Mouse (Mus musculus) midbrain, postnatal 0 days (tissue): Measurements from ENCODE around the gene Stx6. TPM values are rescaled to one million over a fixed set of nuclear protein-coding genes. Genes with fewer than 3 reads are reported as not detected.
A peak's percentile ranks its signal among the peaks of the same experiment; 100 is the strongest.

Source experiments
- ATAC-seq: fragments of 200-750 bp; cut with Nextera tagmentation; 2 replicates; pipeline ENCODE4 v1.8.0; 2017; ENCODE audit warnings: moderate number of reproducible peaks, mild to moderate bottlenecking, moderate TSS enrichment, moderate library complexity; ENCODE audit not compliant: low FRiP score
- DNase-seq: peaks from one replicate; pipeline ENCODE4 v3.0.0-alpha.2; 2015; ENCODE audit warnings: low spot score
- H3K27ac ChIP-seq: fragments of 300-500 bp; sonication (generic); 2 replicates; pipeline ENCODE4 v1.5.1; 2014; ENCODE audit warnings: low read depth, mild to moderate bottlenecking, low read length, mixed read lengths
- H3K27me3 ChIP-seq: fragments of 300-500 bp; sonication (generic); 2 replicates; pipeline ENCODE4 v1.6.1; 2014; ENCODE audit warnings: low read length, control low read depth, mixed read lengths; ENCODE audit not compliant: insufficient read depth
- H3K36me3 ChIP-seq: fragments of 300-500 bp; sonication (generic); 2 replicates; pipeline ENCODE4 v1.6.1; 2014; ENCODE audit warnings: low read length, control low read depth, mixed read lengths; ENCODE audit not compliant: insufficient read depth
- H3K4me1 ChIP-seq: fragments of 300-500 bp; sonication (generic); 2 replicates; pipeline ENCODE4 v1.6.1; 2014; ENCODE audit warnings: mild to moderate bottlenecking, control low read depth, antibody characterized with exemption, low read length, mixed read lengths; ENCODE audit not compliant: insufficient read depth
- H3K4me2 ChIP-seq: fragments of 300-500 bp; sonication (generic); 2 replicates; pipeline ENCODE4 v1.6.1; 2014; ENCODE audit warnings: low read depth, mild to moderate bottlenecking, low read length, mixed read lengths; ENCODE audit not compliant: poor library complexity, severe bottlenecking
- H3K4me3 ChIP-seq: fragments of 300-500 bp; sonication (generic); 2 replicates; pipeline ENCODE4 v1.5.1; 2014; ENCODE audit warnings: low read depth, mild to moderate bottlenecking, low read length, moderate library complexity
- H3K9ac ChIP-seq: fragments of 300-500 bp; sonication (generic); replicated peaks from 2 replicates; pipeline ENCODE4 v1.6.1; 2014; ENCODE audit warnings: mild to moderate bottlenecking, low read length, moderate library complexity, mixed read lengths; ENCODE audit not compliant: poor library complexity, severe bottlenecking
- H3K9me3 ChIP-seq: fragments of 300-500 bp; sonication (generic); 2 replicates; pipeline ENCODE4 v1.6.1; 2016; ENCODE audit warnings: low read length, control low read depth
- CTCF ChIP-seq: IDR thresholded peaks from 2 replicates; pipeline ENCODE4 v1.5.1; 2016; ENCODE audit warnings: antibody characterized with exemption, mild to moderate bottlenecking
- WGBS: fragments of 180-500 bp; shearing (Covaris S2); extraction: QIAGEN DNeasy Blood & Tissue Kit; methylation state at CpG from one replicate; pipeline ENCODE4 v1.1.7; 2014; 5-methylcytosine and 5-hydroxymethylcytosine counted together
- polyA plus RNA-seq: library from polyadenylated mRNA; unstranded; fragments of >200 nt; fragmentation: Nextera tagmentation; extraction: Ambion mirVana; gene quantifications from 2 replicates; pipeline ENCODE4 v1.2.1, GENCODE M21; 2015
- total RNA-seq: library from RNA; depleted of rRNA; stranded (reverse); fragments of >200 nt; gene quantifications from 2 replicates; pipeline ENCODE4 v1.2.3, GENCODE M21; 2014

Gene Stx6
- total and polyA plus RNA-seq, 2 experiments from 2014 or later = 81.8 to 86.8 TPM

- no peak overlapping the region for H3K4me3 ChIP-seq
- 0 out of 2 replicates have a peak, but pooled peaks have one; percentile 9 for ATAC-seq
- peak overlapping the region; percentile 62 for H3K27ac ChIP-seq
- 20% methylated on average over 14 of the region's 14 CpGs for WGBS
- no peak for TF ChIP-seq CTCF
- no peaks in the 10 kb centered on the region for H3K9me3 ChIP-seq
- peaks cover 24% of the 10 kb centered on the region for H3K4me1 ChIP-seq
- peak overlapping the region; percentile 24; the same call in 1 of the 2 replicates for H3K9ac ChIP-seq
- no peaks in the 10 kb centered on the region for H3K36me3 ChIP-seq
- no peaks in the 10 kb centered on the region for H3K27me3 ChIP-seq
- no peak overlapping the region for H3K4me2 ChIP-seq
- peak; percentile 81 for DNase-seq
Observed at GRCm38 (mm10) chr1:155229464-155230411, 71.2 kb downstream of the Stx6 start.

GRCm38 (mm10) chr1:155232385-155232784, 73.9 kb downstream of the Stx6 start:
- DNase-seq (no peak), ATAC-seq (no peak)
- Histone ChIP-seq H3K36me3 (no peaks in the 10 kb centered on the region), H3K27ac (peak overlapping the region; percentile 79; the same call in 1 of the 2 replicates), H3K27me3 (no peaks in the 10 kb centered on the region), H3K4me1 (peaks cover 31% of the 10 kb centered on the region), H3K9ac (no peak overlapping the region), H3K9me3 (no peaks in the 10 kb centered on the region), H3K4me3 (no peak overlapping the region), H3K4me2 (no peak overlapping the region)
- WGBS = 37% methylated on average over 12 of the region's 12 CpGs
- TF ChIP-seq CTCF = no peak

- Histone ChIP-seq H3K4me1 (peaks cover 31% of the 10 kb centered on the region), H3K4me3 (no peak overlapping the region), H3K9me3 (no peaks in the 10 kb centered on the region), H3K9ac (no peak overlapping the region), H3K27ac (peak overlapping the region; percentile 79; the same call in 1 of the 2 replicates), H3K4me2 (no peak overlapping the region), H3K27me3 (no peaks in the 10 kb centered on the region), H3K36me3 (no peaks in the 10 kb centered on the region)
- TF ChIP-seq CTCF = no peak
- ATAC-seq (no peak), DNase-seq (no peak)
- WGBS = 68% methylated on average over 6 of the region's 6 CpGs
Observed at GRCm38 (mm10) chr1:155232786-155233185, 74.3 kb downstream of the Stx6 start.

- no peak for TF ChIP-seq CTCF
- 82% methylated on average over 9 of the region's 9 CpGs for WGBS
- H3K27ac ChIP-seq = peak overlapping the region; percentile 79
- no peak for ATAC-seq
- no peak overlapping the region for H3K4me3 ChIP-seq
- H3K36me3 ChIP-seq = no peaks in the 10 kb centered on the region
- DNase-seq = no peak
- no peaks in the 10 kb centered on the region for H3K9me3 ChIP-seq
- H3K9ac ChIP-seq = no peak overlapping the region
- H3K4me1 ChIP-seq = peaks cover 31% of the 10 kb centered on the region
- no peaks in the 10 kb centered on the region for H3K27me3 ChIP-seq
- no peak overlapping the region for H3K4me2 ChIP-seq
Observed at GRCm38 (mm10) chr1:155233378-155233777, 74.9 kb downstream of the Stx6 start.

GRCm38 (mm10) chr1:155233931-155234607, 75.6 kb downstream of the Stx6 start:
- ATAC-seq (peak; percentile 63), DNase-seq (peak; percentile 84)
- 11% methylated on average over 14 of the region's 14 CpGs for WGBS
- H3K4me3 ChIP-seq = no peak overlapping the region
- peak overlapping the region; percentile 13; the same call in 1 of the 2 replicates for H3K9ac ChIP-seq
- peaks cover 27% of the 10 kb centered on the region for H3K4me1 ChIP-seq
- H3K27ac ChIP-seq = peak overlapping the region; percentile 79
- TF ChIP-seq CTCF = no peak
- H3K9me3 ChIP-seq = no peaks in the 10 kb centered on the region
- H3K27me3 ChIP-seq = no peaks in the 10 kb centered on the region
- no peaks in the 10 kb centered on the region for H3K36me3 ChIP-seq
- no peak overlapping the region for H3K4me2 ChIP-seq

GRCm38 (mm10) chr1:155235641-155236040, 77.1 kb downstream of the Stx6 start:
- Histone ChIP-seq H3K27me3 (no peaks in the 10 kb centered on the region), H3K27ac (no peak overlapping the region), H3K4me1 (peaks cover 21% of the 10 kb centered on the region), H3K4me2 (no peak overlapping the region), H3K9me3 (no peaks in the 10 kb centered on the region), H3K4me3 (no peak overlapping the region), H3K36me3 (no peaks in the 10 kb centered on the region), H3K9ac (no peak overlapping the region)
- DNase-seq (no peak), ATAC-seq (no peak)
- no peak for TF ChIP-seq CTCF
- 16% methylated on average over 2 of the region's 2 CpGs for WGBS
